Mouse (Mus musculus) cerebellum, postnatal 36 days (tissue): ENCODE data around the gene Rcor3.

Source experiments
- DNase-seq, 2 experiments: peaks; one replicate each; pipeline ENCODE4 v3.0.0; 2021 to 2022; ENCODE audit warnings: mixed read lengths in 2 of 2

Gene Rcor3

DNA sequence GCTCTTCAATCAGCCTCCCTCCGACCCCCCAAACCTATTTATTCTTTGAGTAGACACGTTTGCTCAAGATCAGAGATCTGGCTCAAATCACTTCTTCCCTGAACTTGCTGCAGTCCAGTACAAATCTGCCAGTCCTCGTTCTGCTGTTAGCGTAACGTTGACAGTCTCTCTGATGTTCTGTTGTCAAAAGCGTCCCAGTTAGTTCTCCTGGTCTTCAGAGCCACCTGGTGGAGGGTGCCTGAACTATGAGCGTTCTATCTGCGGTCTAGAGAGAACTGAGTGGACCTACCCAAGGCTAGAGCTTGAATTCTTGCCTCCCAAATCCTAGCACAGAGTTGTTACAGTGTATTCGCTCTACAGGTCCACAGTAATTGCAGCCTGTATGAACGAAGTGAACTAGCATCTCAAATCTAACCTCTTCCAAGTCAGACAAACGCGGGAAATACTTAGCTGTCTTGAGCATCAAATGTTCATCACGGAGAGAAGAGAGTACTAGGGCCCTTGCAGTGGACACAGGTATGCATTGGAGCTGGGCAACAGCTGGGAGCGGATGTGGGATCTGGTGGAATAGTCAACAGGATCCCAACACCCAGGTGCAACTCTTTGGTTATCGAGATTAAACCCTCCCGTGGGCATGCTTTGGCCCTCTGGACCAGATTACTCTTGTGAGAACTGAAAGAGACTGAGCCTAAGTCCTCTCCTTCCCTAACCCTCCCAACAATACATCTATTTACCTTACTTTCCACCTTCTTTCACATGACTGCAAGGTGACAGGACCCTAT lies 44.8 kb downstream of the Rcor3 start:
- peak; percentile 82 to 87 for DNase-seq

DNA sequence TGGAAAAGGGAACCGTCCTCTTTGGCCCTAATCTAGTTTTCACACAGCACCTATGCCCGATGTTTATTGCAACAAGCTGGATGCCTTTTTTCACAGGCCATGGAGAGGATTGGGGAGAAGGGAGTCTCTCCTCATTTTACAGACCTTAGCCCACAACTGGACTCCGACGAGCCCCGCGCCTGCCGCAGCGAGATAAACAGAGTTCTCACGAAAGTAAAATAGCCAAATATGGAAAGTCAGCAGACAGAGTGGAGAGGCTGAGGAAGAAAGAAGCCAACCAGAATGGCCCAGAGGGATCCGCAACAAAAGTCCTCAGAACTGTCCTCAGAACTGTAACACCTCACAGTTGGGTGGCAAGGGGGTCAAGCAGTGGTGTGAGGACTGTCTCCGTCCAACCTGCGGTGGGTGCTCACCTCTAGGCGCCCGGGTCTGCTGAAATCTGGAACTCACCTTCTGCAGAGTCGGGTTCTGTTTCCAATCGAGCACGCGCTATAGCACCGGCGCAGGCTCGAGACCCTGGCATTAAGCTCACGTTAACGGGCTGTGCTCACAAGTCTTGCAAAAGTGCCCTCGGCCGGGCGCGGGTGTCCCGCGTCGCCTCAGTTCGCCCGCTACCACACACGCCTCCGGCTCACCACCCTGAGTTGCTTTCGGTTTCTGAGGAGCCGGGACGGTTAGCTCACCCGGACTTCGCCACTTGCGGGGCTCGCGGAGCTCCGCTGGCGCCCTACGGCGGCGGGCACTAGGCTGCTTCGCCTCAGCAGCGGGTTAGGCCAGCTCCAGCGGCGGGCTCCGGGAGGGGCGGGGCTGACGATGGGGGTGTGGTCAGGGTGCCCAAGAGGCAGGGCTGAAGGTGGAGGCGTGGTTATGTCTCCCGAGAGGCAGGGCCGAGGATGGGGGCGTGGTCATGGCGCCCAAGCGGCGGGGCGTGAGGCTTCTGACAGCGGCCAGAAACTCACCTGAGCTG lies 45.8 kb downstream of the Rcor3 start, which contains the start of gene Traf5:
TSS of gene Traf5 (minus strand) at position 754 of the 967 bp plus-strand sequence.
- DNase-seq: peak; percentile 74 to 86

DNA sequence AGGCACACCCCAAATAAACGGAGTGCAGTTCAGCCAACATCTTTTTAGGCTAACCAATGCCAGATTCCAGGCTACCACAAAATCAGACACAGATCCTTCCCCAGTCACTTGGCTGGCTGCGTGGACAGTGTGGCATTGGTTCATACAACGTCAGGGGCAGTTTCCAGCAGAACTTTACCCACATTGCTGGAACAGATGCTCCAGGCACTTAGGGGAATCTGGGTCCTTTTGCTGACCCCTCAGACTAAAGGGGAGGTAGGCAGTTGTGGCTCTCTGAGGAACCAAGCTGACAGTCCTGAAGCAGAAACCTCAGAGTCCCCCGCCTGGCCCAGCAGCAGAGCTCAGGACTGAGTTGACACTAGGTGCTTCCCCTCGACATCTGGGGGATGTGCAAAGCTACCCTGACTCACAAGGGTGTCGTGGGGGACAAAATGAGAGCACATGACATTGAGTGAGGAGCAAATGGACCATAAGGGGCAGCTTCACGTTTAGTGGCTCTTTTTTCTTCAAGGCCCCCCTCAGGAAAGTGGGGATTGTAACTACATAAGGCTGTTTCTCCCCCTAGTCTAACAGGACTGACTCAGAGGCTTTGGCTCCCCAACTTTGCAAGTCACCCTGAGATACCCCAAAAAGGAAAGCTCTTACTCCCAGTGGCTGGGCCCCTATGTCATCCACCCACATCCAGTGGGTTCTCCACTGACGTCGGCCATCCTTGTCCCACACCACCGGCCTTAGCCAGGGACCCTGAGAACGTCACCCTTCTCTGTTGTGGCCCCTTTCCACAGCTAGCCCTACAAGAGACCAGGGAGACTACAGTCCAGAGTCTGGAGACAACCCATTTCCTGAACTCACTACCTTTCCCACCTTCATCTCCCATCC lies 46.9 kb downstream of the Rcor3 start:
- DNase-seq: no peak

DNA sequence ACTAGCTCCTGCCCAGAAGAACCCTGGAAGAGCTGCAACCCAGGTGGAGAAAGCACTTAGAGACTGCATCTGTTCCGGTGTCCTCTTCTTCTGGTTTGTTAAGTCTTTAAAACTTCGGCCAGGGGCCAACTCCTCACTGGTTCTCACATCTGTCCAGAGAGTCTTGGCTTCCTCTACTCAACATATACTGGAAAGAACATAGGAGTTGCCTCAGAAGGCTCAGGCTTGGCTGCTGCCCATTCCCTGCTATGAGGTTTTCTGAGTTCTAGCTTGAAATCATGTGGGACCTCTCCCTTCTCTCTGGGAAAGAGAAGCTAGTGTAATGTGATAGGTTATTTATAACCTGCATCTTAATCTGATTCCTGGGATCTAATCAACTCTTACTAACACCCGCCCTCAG lies 47.6 kb downstream of the Rcor3 start:
- DNase-seq: no peak

DNA sequence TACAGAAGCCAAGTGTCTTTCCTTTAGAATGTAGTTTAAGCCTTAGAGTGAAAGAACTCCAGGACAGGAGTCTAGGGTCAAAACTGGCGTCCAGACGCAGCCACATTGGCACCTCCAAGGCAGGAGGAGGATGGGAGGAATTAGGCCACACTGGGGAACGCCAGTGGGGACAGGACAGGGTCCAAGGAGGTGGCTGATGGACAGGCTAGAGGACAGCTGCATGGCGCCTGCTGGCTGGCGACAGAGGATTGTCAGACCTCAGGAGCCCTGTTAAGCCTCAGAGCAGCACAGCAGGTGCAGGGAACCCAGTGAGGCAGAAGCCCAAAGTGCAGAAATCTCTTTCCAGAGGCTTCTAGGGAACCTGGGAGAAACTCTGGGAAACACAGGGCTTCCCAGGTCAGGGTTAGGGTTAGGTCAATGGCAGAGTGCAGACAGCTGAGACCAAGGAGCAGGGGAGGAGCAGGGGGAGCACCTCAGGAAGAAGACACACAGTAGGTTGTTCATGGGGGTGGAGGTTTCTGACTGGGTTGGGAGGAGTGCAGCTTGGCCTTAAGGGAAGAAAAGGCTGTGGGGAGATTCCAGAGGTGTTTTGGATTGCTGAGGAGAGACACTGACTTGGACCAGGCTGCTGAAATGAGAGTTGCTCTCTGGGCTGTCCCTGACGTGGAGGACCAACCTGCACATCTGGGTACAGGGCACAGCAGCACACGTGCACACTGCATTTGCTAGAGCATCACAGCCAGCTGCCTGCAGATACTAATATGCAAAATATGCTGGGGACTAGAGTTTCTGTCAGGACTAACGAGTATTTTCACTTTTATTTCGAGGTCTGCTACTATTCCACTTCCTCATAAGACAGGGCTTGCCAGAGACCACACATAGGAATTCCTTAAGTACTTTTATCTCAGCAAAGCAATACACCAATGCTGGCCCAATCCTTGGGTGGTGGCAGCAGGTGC lies 48.4 kb downstream of the Rcor3 start:
- DNase-seq: no peak

DNA sequence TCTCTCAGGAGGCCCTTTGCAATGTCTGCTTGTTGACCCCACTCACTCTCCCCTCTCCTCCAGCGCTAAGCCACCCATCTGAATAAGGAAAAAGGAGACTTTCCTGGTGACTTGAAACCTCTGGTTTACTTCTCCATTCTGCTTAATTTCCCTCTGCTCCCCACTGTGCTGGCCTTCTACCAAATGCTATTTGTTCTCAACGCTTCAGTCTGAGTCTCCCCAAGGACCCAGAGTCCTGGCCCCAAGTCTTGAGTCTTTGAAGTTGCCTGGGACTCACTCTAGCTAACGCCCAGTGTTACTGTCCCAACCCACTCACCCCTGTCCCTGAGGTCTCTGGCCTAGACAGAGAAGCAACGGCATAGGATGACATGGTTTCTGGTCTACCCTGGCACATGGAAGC lies 49.9 kb downstream of the Rcor3 start:
- no peak for DNase-seq

DNA sequence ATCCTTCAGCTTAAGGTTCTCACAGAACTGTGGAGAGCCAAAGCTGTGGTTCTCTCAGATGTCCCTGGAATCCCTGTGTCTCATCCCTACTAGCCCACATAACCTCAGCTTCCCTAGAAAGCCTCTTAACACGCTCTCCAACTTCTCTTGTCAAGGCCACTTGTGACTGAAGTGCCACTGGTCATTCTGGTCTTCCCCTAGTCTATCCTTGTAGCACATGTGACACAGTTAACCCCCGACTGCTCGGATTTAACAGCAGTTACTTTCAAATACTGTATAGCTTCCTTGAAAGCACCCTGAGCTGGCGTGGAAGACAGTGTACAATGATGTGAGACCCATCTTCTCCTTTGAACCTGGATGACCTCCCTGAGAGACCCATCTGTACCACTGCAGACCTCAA lies 50.8 kb downstream of the Rcor3 start:
- no peak for DNase-seq

DNA sequence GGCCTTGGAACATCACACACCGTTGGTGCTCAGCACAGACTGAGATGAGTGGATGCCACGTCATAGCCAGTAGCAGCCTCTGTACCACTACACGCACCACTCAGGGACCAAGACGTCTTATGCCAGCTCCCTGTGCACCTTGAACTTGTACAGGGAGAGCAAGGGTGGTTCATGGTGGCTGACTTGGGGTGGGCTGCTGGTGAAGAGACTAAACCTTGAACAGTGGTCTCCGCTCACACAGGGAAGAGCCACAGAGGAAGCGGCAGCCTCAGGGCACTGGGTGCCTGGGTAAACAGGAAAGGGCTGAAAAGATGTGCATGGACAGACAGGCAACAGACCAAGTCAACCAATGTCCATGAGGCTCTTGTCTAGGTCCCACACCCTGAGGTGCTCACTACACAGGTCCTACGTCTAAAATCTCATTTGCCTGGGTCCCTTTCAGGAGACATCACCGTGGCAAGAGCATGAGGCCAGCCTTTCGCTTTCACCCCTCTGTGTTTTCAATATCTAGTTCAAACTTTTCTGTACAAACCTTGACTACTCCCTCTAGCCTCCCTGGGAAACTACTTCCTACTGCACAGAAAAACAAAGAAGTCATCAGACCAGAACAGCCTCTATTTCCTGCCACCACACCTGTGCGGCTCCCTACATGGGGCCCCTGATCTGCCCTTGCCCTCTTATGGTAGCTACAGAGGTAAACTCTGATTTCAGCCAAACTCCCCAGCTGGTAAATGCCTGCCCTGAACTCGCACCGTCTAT lies 51.4 kb downstream of the Rcor3 start:
- DNase-seq: no peak

DNA sequence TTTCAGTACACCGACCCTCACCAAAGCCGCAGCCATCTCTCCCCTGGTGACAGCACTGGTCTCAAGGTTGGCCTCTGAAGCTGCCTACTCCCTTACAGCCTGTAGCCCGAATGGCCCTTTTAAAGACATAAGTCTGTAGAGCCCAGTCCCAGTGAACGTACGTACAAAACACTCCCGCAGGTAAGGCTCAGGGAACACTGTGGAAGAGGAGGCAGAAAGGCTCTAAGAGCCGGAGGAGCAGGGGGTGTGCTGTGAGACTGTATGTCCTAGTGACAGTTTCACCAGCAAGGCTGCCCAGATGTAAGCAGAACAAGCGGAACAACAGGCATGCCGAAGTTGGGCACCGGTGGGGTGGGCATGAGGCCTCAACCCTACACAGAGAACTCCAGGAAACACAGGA lies 52.6 kb downstream of the Rcor3 start:
- DNase-seq: no peak

DNA sequence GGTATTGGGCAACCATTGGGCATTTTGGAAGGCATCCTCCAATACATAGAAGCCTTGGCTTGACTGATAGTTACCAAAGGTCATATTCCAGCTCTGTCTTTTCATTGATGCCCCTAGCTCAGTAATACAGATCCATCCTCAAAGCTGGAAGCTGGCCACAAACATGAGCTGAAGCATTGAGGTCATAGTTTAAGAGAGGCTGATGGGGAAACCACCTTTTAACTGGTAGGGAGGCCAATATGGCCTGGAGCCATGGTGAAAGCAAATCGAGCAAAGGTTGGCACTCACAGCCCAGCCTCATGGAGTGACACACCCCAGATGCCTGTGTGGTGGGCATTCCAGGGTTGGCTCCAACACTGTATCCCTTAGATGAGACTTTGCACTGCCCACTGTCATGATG lies 55.2 kb downstream of the Rcor3 start:
- no peak for DNase-seq

DNA sequence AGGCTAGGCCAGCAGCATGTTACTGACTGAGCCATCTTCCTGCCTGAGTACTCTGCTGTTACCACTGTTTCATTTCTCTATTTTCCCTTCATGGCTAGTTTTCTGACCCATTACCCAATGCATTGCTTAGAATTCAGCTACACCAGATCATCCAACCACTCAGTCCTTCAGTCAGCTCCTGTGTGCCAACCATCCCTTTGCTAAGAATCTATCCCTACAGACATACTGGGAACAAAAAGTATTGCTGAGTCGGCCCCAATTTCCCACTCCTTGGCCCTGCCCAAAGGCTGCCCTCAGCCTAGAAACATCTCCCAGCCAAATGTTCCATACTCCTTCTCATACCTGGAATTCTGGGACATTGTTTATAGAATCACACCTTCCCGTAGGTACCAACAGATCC lies 56.7 kb downstream of the Rcor3 start:
- no peak for DNase-seq

DNA sequence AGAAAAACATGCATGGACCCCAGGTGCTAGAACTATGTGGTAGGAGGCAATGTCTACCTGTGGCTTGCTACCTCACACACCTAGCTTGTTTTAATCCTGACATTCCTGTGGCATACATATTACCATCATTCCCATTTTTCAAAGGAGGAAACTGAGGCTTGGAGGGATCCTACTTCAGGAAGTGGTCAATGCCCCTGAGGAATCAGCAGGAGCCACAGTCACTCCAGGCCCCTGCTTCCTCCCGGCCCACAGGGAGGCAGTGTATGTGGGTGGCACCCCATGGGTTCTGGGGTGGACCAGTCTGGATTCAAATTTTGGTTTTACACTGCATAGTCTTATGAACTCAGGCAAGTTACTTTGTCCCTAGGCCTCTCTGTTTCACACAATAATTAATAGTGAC lies 58.7 kb downstream of the Rcor3 start:
- no peak for DNase-seq

DNA sequence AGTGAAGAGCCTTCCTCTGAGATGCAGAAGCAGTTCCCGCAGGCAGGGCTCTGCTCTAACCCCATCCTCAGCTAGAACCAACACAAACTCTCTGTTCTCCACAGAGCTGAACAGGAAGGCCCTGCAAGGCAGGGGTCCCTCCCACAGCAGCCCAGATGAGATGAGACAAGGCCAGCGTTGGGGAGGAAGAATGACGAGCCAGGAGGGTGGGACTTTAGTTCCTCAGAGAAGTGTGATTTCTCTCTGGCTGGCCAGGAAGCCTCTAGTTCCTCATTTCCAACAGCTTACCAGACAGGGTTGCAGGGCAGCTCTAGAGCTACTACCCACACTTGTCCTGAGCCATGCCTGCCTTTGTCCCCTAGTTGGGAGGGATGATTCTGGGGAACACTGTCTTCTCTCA lies 59.5 kb downstream of the Rcor3 start:
- DNase-seq: no peak

DNA sequence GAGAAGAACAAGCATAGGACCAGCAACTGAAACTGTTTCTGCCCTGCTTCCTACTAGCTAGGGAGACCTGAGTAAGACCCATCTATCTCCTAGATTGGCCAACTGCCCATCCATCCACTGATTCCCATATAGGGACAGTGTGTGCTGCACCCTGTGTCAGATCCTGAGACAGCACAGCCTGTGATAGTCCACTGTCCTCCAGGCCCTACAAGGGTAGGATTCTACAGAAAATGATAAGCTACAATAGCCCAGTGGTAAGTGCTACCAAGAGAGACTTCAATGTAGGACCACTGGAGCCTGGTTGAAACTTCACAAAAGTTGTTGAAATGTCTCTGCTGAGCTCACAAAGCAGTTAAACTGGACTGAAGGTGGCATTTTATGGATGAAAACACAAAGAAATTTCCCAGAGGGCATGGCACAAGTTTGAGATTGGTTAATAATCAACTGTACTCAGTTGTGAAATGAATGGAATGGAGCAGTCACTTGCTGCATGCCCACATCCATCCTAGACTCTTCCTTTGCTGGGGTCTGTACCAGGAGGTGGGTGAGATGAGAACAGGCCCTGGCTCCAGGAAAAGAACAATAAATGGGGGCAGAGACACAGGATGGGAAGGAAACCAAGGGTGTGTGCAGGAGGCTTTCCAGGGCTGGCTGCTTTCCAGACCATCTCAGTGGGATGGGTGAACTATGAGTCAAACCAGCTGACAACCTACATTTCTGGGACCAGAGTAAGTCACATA lies 60.9 kb downstream of the Rcor3 start:
- no peak for DNase-seq

DNA sequence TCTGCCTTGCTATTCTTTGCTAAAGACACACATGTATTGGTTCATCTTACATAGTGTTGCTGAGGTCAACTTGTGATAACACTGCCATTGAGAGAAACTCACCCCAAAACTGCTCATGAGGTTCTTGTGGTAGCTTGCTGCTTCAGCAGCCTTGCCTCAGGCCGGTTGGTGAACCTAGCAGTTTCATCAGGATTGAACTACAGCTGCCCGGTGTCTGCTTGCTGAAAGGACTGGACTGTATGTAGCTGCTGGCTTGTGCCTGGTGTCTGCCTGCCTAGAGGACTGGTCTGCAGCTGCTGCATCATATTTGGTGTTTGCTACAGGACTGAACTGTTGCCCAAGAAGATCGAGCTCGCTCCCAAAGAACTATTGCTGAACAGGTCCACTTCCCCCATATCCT lies 61.8 kb downstream of the Rcor3 start:
- no peak for DNase-seq

DNA sequence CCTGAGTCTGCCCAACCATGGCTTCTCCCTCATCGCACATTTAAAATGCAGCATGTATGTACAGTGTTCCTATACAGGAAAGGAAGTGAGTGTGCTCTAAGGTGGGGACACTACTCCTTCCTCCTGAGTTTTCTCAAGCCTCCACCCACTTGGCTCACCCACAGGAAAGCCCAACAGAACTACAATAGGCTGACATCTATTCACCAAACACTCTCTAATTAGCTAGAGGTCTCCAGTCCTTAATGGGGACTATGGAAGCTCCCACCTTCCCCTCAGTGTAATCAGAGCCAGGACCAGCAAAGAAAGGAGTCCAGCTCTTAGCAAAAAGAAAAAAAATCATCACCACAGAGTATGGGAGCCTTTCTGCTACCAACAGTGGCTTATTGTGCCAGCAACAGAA lies 63.0 kb downstream of the Rcor3 start:
- no peak for DNase-seq

DNA sequence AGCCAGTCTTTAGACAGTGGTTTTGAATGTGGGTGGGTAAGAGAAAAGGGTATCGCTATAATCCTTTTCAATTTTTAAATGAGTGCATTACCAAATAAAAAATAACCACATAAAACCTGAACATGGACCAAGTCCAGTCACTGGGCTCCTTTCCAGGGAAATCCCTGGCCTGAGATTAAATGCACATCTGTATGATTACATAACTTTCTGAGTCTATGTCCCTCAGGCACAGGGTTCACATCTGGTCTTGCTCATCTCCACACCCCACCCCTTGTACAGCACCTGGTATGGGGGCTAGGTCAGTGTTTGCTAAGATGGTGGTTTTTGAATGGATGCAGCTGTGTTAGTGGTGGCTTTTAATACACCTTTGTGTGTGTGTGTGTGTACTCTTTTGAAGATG lies 65.4 kb downstream of the Rcor3 start:
- DNase-seq: no peak

DNA sequence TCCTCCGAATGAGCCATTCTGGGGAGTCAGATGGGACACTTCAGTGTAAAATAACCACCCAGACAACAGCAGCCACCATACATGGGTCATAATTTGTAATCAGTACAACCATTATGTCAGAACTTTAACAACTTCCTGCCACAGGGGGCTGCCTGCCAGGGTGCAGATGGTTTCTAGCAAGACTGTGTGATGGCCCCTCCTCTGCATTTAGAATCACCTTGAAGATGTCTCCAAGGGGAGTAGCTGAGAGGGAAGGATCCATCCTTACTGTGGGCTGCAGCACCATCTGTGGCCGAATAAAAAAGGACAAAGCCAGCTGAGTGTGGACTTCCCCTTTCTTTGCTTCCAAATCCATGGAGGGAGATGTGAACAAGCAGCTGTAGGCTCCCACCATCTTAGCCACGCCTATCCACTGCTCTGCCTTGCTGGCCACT lies 67.2 kb downstream of the Rcor3 start:
- no peak for DNase-seq

DNA sequence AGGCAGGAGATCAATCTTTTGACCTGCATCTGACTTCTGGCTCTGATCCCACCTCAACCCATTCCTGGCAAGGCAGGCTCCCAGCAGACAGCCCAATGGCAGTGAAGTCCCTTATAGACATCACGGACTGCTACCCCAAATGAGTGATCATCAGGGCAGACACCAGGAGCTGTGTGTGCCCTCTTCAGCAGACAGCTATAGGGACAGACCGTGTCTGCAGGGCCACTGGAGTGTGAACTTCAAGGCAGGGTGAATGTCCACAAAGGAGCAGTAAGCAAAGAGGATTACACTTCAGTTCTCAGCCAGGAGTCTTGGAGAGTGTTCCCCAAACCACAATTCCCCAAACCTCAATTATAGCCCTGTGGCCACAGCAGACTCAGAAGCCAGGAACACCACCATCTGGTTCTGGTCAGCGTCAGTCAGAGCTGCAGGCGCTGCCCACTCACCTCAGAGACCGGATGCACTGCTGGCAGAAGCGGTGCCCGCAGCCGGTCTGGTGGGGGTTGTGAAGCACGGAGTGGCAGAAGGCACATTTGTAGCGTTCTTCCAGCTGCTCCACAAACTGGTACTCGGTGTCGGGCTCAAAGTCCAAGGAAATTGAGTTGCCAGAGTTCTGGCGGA lies 67.8 kb downstream of the Rcor3 start:
- peak in 1 of 2 experiments; percentile 18 for DNase-seq

DNA sequence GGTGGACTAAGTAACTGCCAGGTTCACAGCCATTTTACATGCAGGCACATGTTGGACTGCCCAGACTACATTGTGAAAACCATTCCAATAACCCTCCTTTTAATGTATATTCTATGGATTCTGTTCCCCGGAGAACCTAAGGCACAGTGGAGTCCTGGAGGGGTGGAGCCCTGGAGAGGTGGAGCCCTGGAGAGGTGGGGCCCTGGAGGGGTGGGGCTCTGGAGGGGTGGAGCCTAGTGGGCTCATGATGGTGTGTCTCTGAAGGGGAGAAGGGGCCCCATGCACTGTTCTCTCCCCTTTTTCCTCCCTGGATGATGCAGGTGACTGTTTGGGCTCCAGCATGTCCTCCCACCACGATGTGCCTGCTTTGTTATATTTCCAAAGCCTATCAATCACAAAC lies 69.7 kb downstream of the Rcor3 start:
- DNase-seq: no peak
